Mouse (Mus musculus): Measurements from ENCODE around the gene Trim28. TPM values are rescaled to one million over a fixed set of nuclear protein-coding genes. Genes with fewer than 3 reads are reported as not detected.

Trim28 gene
- total RNA-seq, 2 experiments from 2014 or later = 238 to 253 TPM

- no peak for DNase-seq (ENCODE audit: low spot score in 2 of 2)
- TF ChIP-seq CTCF (conservative IDR thresholded peaks at IDR 0.05) = no peak
- Histone ChIP-seq H3K4me3 (no peak overlapping the region; the same call in 1 of the 2 replicates), H3K27ac (peak overlapping the region; percentile 98; the same call in 1 of the 2 replicates)
Observed at GRCm38 (mm10) chr7:12978931-12979722, 19.8 kb upstream of the Trim28 start.

GRCm38 (mm10) chr7:12979776-12980175 is 19.1 kb upstream of the Trim28 start:
- no peak for DNase-seq (ENCODE audit: low spot score in 2 of 2)
- Histone ChIP-seq H3K4me3 (no peak overlapping the region), H3K27ac (no peak overlapping the region)
- TF ChIP-seq CTCF (conservative IDR thresholded peaks at IDR 0.05) = no peak

- no peak for TF ChIP-seq CTCF (conservative IDR thresholded peaks at IDR 0.05)
- Histone ChIP-seq H3K27ac (no peak overlapping the region), H3K4me3 (no peak overlapping the region)
- DNase-seq (ENCODE audit: low spot score in 2 of 2) = no peak
Observed at GRCm38 (mm10) chr7:12980291-12980690, 18.6 kb upstream of the Trim28 start.

- no peak for DNase-seq (ENCODE audit: low spot score in 2 of 2)
- Histone ChIP-seq H3K4me3 (no peak overlapping the region), H3K27ac (no peak overlapping the region)
- TF ChIP-seq CTCF (conservative IDR thresholded peaks at IDR 0.05) = no peak
Observed at GRCm38 (mm10) chr7:12985724-12986123, 13.2 kb upstream of the Trim28 start.

- Histone ChIP-seq H3K27ac (no peak overlapping the region), H3K4me3 (no peak overlapping the region)
- no peak for TF ChIP-seq CTCF (conservative IDR thresholded peaks at IDR 0.05)
- no peak for DNase-seq (ENCODE audit: low spot score in 2 of 2)
Observed at GRCm38 (mm10) chr7:12986906-12987305, 12.0 kb upstream of the Trim28 start.

GRCm38 (mm10) chr7:12987409-12988189 is 11.3 kb upstream of the Trim28 start:
- Histone ChIP-seq H3K27ac (no peak overlapping the region), H3K4me3 (no peak overlapping the region)
- no peak for TF ChIP-seq CTCF (conservative IDR thresholded peaks at IDR 0.05)
- no peak for DNase-seq (ENCODE audit: low spot score in 2 of 2)

DNA sequence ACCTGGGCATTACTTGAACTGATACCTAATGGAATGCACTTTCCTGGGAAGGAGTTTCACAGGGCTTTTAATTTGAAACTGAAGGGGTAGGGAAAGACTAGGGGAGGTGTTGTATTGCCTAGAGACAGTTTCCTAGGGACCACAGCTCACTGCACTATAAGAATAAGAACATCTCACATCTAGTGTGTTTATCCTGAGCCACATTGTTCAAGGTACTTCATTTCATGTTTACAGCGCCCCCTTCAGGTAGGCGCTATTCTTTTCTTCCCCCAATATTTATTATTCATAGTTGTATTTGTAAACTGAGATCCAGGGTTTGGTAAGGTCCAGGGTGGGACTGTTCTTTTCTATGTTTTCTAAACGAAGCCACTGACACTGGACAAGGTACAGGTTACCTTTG is 6.7 kb upstream of the Trim28 start:
- Histone ChIP-seq H3K27ac (no peak overlapping the region), H3K4me3 (no peak overlapping the region)
- TF ChIP-seq CTCF (conservative IDR thresholded peaks at IDR 0.05) = peak; percentile 76
- peak in 1 of 2 experiments; percentile 19 for DNase-seq (ENCODE audit: low spot score in 2 of 2)

- TF ChIP-seq CTCF (conservative IDR thresholded peaks at IDR 0.05) = no peak
Observed at GRCm38 (mm10) chr7:12993148-12993547, 5.8 kb upstream of the Trim28 start.

DNA sequence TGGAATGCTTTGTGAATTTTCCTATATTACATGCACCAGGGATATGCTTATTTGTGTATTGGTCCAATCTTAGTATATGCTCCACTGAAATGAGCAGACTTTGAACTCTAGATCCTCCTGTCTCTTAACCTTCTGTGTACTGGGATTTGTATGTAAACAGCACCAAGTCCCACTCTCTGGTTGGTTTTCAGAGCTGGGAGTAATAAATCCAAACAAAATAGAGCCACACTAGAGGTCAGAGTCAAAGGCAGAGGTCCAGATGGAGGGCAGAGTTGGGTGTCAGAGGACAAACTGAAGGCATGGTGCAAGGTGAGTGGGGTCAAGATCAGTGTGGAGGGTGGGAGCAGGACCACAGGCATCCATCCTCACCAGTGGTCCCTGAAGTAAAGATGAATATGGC is 3.1 kb upstream of the Trim28 start:
- no peak overlapping the region for H3K4me3 ChIP-seq
- no peak for TF ChIP-seq CTCF (conservative IDR thresholded peaks at IDR 0.05)
- no peak overlapping the region for H3K27ac ChIP-seq
- no peak for DNase-seq (ENCODE audit: low spot score in 2 of 2)

More at GRCm38 (mm10) chr7:12993148-12993547, 5.8 kb upstream of the Trim28 start:
- Histone ChIP-seq H3K27ac (no peak overlapping the region), H3K4me3 (no peak overlapping the region)
- no peak for DNase-seq (ENCODE audit: low spot score in 2 of 2)

GRCm38 (mm10) chr7:12997230-12997629 is 1.7 kb upstream of the Trim28 start:
- no peak overlapping the region for H3K27ac ChIP-seq
- TF ChIP-seq CTCF (conservative IDR thresholded peaks at IDR 0.05) = no peak
- no peak for DNase-seq (ENCODE audit: low spot score in 2 of 2)
- no peak overlapping the region for H3K4me3 ChIP-seq

DNA sequence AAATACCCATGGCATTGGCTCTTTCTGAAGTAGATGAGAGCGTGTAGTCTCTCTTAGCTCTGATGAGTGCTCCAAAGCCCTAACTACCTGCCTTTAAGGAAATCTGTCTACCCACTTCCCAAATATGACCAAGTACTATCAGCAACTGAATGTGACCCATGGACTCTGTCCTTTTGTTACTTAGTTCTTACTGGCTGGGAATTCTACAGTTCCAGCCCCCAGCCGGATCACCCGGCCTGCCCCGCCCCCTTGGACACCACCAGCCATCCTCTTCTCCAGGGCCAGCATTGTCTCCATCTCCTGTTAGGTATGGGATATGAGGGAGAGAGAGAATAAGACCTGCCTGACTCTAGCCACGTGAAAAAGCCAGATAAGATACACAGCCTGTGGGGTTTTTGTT is 861 bp upstream of the Trim28 start, which contains the start of gene Slc27a5:
Slc27a5 (minus strand) TSS at position 140 of the 400 bp plus-strand sequence.
- no peak within 1 kb of the TSS for H3K27ac ChIP-seq
- no peak for TF ChIP-seq CTCF (conservative IDR thresholded peaks at IDR 0.05)
- no peak for DNase-seq (ENCODE audit: low spot score in 2 of 2)
- H3K4me3 ChIP-seq = no peak within 1 kb of the TSS

DNA sequence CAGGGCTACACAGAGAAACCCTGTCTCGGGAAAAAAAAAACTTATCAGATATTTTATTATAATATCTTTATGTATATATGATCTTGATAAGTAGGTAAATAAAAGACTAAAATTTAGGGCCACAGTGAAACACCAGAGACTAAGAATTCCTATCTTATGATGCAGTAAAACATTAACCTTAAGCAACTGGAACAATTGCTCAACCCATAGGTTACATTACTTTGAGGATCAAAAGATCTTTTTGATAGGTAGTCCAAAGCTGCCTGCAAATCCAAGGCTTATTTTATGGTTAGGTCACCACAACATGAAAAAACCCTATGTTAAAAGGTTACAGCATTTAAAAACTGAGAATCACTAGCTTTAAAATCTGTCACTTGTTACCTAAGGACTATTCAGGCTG is 2.7 kb downstream of the Trim28 start:
- no peak for DNase-seq (ENCODE audit: low spot score in 2 of 2)
- no peak for TF ChIP-seq CTCF (conservative IDR thresholded peaks at IDR 0.05)
- Histone ChIP-seq H3K27ac (no peak overlapping the region), H3K4me3 (no peak overlapping the region)

GRCm38 (mm10) chr7:13003380-13003779 is 4.5 kb downstream of the Trim28 start:
- TF ChIP-seq CTCF (conservative IDR thresholded peaks at IDR 0.05) = peak; percentile 18; the same call in 1 of the 2 replicates
- no peak for DNase-seq (ENCODE audit: low spot score in 2 of 2)
- Histone ChIP-seq H3K4me3 (no peak overlapping the region), H3K27ac (no peak overlapping the region)
